Mouse (Mus musculus): Measurements from ENCODE around the gene Olfr1161. TPM values are rescaled to one million over a fixed set of nuclear protein-coding genes. Genes with fewer than 3 reads are reported as not detected.
"Not testable (repeated sequence)": the region's sequence is repeated elsewhere in the genome, so short reads cannot be mapped to it uniquely, and the experiment has no call there.

Olfr1161 gene
- not detected for total RNA-seq (2021)
- long read RNA-seq, experiment 1, result 0 reads
- long read RNA-seq, experiment 2, result 0 reads

DNA sequence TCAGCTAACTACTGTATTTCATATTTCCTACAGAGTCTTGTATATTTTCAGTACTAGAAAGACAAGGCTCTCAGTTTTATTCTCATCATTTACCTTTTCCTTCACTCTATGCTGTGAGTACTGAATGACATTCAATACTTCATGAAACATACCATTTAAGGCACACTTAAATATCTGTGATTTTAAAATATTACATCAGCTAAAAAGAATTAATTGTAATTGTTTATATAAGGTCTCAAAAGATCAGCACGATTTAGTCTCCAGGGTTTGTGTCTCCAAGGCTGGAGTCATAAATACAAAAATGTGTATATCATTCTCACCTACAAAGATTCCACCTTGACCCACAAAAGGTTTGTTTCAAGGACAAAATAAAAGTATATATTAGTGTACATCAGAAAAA lies at the start of gene Olfr1161:
Olfr1161 (plus strand) TSS at position 301 of the 400 bp plus-strand sequence.
- intact Hi-C loops (cut with DNase I); DNase-seq (ENCODE audit: extremely low spot score in 1 of 2, low spot score in 2 of 2); H3K27ac ChIP-seq; H3K4me3 ChIP-seq: not testable (repeated sequence)

DNA sequence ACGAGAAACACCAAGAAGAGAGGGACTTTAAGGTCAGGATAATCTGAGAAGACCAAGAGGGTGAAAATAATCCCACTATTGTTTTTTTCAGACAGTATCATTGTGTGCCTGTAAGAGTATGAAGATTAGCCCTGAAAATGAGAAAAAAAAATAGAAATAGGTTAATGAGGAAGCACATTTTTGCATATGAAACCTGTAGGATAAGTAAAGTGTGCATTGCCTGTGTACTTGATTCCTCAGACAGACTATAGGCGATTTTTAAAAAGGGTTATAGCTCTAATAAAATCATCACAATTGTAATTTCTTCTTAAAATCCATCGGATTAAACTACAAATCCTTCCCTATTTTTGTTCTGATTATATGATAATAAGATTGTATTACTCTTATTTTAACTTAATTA lies 48.0 kb upstream of the Olfr1161 start, which contains the start of gene Olfr74:
Olfr74 (minus strand) TSS at position 101 of the 400 bp plus-strand sequence.
- no peak within 1 kb of the TSS for H3K4me3 ChIP-seq
- no peak within 1 kb of the TSS for H3K27ac ChIP-seq
- no peak for DNase-seq (ENCODE audit: extremely low spot score in 1 of 2, low spot score in 2 of 2)
- TF ChIP-seq CTCF (IDR thresholded peaks at IDR 0.05), result no peak
- intact Hi-C loops (cut with DNase I), result no loop called here

DNA sequence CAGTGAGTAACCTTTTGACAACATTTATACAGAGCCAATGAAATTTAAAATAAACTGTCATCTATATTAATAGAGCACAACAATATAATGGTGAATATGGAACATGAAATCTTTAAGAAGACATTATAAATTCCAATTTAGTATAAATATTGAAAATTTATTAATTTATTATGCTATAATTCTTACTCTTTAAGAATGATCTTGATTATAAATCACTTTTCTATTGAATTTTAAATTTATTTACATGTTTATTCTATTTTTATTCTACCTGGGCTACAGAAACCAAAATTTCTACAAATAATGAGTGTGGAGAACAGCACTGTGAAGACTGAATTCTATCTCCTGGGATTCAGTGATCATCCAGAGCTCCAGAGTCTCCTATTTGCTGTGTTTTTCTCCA lies 32.8 kb upstream of the Olfr1161 start, which contains the start of gene Olfr1158:
Olfr1158 (plus strand) TSS at position 301 of the 400 bp plus-strand sequence.
- no peak for DNase-seq (ENCODE audit: extremely low spot score in 1 of 2, low spot score in 2 of 2)
- intact Hi-C loops (cut with DNase I), result no loop called here
- TF ChIP-seq CTCF (IDR thresholded peaks at IDR 0.05), result no peak
- H3K27ac ChIP-seq, result no peak within 1 kb of the TSS
- no peak within 1 kb of the TSS for H3K4me3 ChIP-seq

DNA sequence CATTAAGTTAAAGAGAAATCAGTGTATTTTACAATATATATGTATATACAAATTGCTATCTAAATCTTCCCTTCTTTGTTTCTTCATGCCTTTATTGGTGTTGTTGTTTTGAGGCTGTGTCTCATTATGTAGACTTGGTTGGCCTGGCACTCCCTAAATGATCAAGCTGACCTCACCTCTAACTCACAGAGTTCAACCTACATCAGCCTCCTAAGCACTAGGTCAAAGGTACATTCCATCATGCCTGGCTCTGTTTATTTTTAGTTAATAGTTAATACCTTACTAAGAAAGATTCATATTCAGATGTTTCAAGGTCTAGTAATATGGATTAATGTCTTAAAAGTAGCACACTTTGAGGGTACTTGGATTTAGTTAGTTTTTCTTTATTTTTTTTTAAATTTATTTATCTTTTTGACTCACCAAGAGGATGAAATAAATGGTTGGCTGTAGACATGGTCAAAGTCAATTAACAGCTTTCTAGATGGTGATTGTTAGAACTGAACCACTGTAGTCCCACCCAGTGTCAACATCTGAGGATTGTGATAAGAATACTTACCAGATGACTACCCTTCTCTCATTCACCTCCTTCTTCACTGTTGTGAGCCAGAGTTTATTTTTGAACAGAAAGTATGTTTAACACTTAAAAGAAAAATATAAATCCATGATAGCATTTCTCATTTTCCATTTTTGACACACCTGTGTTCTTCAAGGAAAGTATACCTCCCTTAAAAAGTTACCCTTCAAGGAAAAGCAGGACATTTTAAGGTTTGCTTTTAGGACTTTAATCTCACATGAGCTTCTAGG lies 14.9 kb upstream of the Olfr1161 start, which contains the start of gene Olfr1160:
Olfr1160 (minus strand) TSS at position 754 of the 804 bp plus-strand sequence.
- no peak for TF ChIP-seq CTCF (IDR thresholded peaks at IDR 0.05)
- no peak within 1 kb of the TSS for H3K4me3 ChIP-seq
- H3K27ac ChIP-seq, result no peak within 1 kb of the TSS
- intact Hi-C loops (cut with DNase I), result no loop called here
- DNase-seq (ENCODE audit: extremely low spot score in 1 of 2, low spot score in 2 of 2), result no peak

DNA sequence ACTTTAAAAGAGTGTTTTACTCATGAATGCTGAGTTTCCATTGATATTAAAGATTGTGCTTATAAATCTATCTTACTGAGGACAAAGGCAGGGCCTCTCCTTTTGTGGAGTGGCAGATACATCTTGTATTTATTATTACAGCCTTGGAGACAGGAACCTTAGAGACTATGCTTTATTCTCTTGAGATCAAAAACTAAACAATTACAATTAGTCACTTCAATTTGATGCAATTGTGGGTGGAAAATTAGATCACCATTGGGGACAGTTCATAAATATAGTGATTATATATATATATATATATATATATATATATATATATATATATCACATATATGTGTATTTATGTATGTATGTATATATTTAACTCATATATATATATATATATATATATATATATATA lies 15.0 kb downstream of the Olfr1161 start, which contains the start of gene Olfr73:
Olfr73 (minus strand) TSS at position 101 of the 400 bp plus-strand sequence.
- TF ChIP-seq CTCF (IDR thresholded peaks at IDR 0.05), result no peak
- DNase-seq (ENCODE audit: extremely low spot score in 1 of 2, low spot score in 2 of 2), result no peak
- H3K4me3 ChIP-seq, result no peak within 1 kb of the TSS
- no peak within 1 kb of the TSS for H3K27ac ChIP-seq
- intact Hi-C loops (cut with DNase I), result no loop called here

DNA sequence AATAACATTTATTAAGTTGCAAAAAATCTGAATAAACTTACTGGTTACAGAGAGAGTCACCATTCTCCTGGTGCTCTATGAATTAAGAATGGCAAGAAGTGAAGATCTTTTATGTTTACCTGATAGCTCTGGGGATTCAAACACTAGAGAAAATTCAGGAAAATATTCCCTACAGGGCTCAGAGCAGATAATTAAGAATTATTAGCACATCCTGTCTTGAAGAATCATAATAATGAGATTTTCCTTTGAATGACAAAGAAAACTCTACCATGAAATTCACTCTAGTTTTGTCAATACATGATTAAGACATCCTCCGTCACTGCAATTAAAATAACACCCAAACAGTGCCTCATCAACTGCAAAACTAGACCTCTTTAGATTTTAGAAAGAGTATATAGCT lies 28.5 kb downstream of the Olfr1161 start, which contains the start of gene Olfr1162:
Olfr1162 (minus strand) TSS at position 101 of the 400 bp plus-strand sequence.
- Histone ChIP-seq H3K4me3 (no peak within 1 kb of the TSS), H3K27ac (no peak within 1 kb of the TSS)
- DNase-seq (ENCODE audit: extremely low spot score in 1 of 2, low spot score in 2 of 2), result no peak
- no peak for TF ChIP-seq CTCF (IDR thresholded peaks at IDR 0.05)
- intact Hi-C loops (cut with DNase I), result no loop called here

DNA sequence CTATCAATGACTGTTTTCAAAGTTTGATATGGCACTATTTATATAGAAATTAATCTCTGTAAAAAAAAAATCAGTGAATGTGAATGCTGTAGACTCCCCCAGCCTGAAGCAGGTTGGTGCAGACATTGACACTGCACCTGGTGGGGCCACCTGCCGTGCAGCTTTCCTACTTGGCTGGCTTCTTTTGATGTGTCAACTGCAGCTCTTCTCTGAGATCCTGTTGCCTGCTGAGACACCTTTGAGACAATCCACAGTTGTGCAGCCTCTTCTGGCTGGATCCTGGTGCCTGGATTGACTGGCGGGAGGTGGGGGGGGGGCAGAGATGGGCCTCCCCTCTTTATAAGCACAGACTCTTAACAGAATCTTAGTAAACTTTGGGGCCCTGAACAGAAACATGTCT lies 41.0 kb downstream of the Olfr1161 start:
- DNase-seq (ENCODE audit: extremely low spot score in 1 of 2, low spot score in 2 of 2), result no peak
- Histone ChIP-seq H3K27ac (no peak overlapping the region), H3K4me3 (no peak overlapping the region)
- no peak for TF ChIP-seq CTCF (IDR thresholded peaks at IDR 0.05)
- intact Hi-C loops (cut with DNase I), result no loop called here

DNA sequence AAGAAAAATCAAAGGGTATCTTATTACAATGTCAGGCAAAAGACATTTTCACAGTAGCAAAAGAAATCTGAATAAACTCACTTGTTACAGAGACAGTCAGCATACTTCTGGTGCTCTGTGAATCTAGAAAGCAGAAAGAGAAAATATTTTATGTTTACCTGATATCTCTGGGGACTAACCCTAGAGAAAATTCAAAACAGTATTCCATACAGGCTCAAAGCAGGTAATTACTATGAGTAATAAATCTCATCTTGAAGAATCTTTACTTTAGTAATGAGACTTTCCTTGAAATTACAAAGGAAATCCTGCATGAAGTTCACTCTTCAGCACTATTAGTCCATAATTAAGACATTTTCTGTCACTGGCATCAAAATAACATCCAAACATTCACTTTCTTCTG lies 49.2 kb downstream of the Olfr1161 start, which contains the start of gene Olfr1163:
Olfr1163 (minus strand) TSS at position 101 of the 400 bp plus-strand sequence.
- TF ChIP-seq CTCF (IDR thresholded peaks at IDR 0.05), result no peak
- Histone ChIP-seq H3K27ac (no peak within 1 kb of the TSS), H3K4me3 (no peak within 1 kb of the TSS)
- intact Hi-C loops (cut with DNase I), result no loop called here
- no peak for DNase-seq (ENCODE audit: extremely low spot score in 1 of 2, low spot score in 2 of 2)

Other genes starting within 250 kb of the Olfr1161 start
- gene Olfr152, start 243.3 kb upstream of the Olfr1161 start, total RNA-seq (2021), result not detected
- not detected for gene Olfr1143, start 222.2 kb upstream of the Olfr1161 start, total RNA-seq (2021)
- not detected for gene Olfr1145, start 213.0 kb upstream of the Olfr1161 start, total RNA-seq (2021)
- not detected for gene Olfr1148, start 192.2 kb upstream of the Olfr1161 start, total RNA-seq (2021)
- gene Olfr1150-ps1, start 178.8 kb upstream of the Olfr1161 start, total RNA-seq (2021), result not detected
- gene Olfr1151, start 166.9 kb upstream of the Olfr1161 start, total RNA-seq (2021), result not detected
- gene Olfr1152, start 156.3 kb upstream of the Olfr1161 start, total RNA-seq (2021), result not detected
- not detected for gene Olfr1153, start 127.8 kb upstream of the Olfr1161 start, total RNA-seq (2021)
- not detected for gene Olfr1154, start 117.6 kb upstream of the Olfr1161 start, total RNA-seq (2021)
- not detected for gene Olfr1155, start 77.6 kb upstream of the Olfr1161 start, total RNA-seq (2021)
- not detected for gene Olfr1156, start 69.7 kb upstream of the Olfr1161 start, total RNA-seq (2021)
- gene Olfr1157, start 54.5 kb upstream of the Olfr1161 start, total RNA-seq (2021), result not detected
- not detected for gene Olfr74, start 48.1 kb upstream of the Olfr1161 start, total RNA-seq (2021)
- not detected for gene Olfr1158, start 32.7 kb upstream of the Olfr1161 start, total RNA-seq (2021)
- gene Olfr1160, start 14.5 kb upstream of the Olfr1161 start, total RNA-seq (2021), result not detected
- gene Olfr73, start 14.9 kb downstream of the Olfr1161 start, total RNA-seq (2021), result not detected
- gene Olfr1162, start 28.4 kb downstream of the Olfr1161 start, total RNA-seq (2021), result not detected
- gene Olfr1163, start 49.1 kb downstream of the Olfr1161 start, total RNA-seq (2021), result not detected
- gene Olfr1164, start 71.2 kb downstream of the Olfr1161 start, total RNA-seq (2021), result not detected
- not detected for gene Olfr1166, start 105.5 kb downstream of the Olfr1161 start, total RNA-seq (2021)
- gene Olfr1167, start 132.4 kb downstream of the Olfr1161 start, total RNA-seq (2021), result not detected
- gene Olfr1168, start 159.1 kb downstream of the Olfr1161 start, total RNA-seq (2021), result not detected
- not detected for gene Olfr1170, start 205.6 kb downstream of the Olfr1161 start, total RNA-seq (2021)